Mouse (Mus musculus) ES-Bruce4 (cell line): Measurements from ENCODE around the gene Slc19a1.

Experiments
- CTCF ChIP-seq: IDR thresholded peaks from one replicate; pipeline ENCODE4 v1.8.1; 2011; ENCODE audit warnings: low read depth, low read length
- POLR2A ChIP-seq: IDR thresholded peaks from one replicate; pipeline ENCODE4 v1.8.1; 2011; ENCODE audit warnings: low read length; ENCODE audit not compliant: insufficient read depth

GRCm38 (mm10) chr10:77026944-77027343 lies 5.1 kb upstream of the Slc19a1 start:
- no peak for TF ChIP-seq POLR2A
- TF ChIP-seq CTCF = no peak
